Mouse (Mus musculus): Measurements from ENCODE around the gene Atoh8. TPM values are rescaled to one million over a fixed set of nuclear protein-coding genes. Genes with fewer than 3 reads are reported as not detected.
A peak's percentile ranks its signal among the peaks of the same experiment; 100 is the strongest.

Atoh8 gene
- polyA plus RNA-seq (2012; rRNA removed) (0.40 and 0.48 TPM in 2 replicates), polyA plus RNA-seq (2014; fragmentation: Nextera tagmentation; extraction: Ambion mirVana) (0.29 and 0.53 TPM in 2 replicates)

- no peak within 1 kb of the TSS for H3K9ac ChIP-seq (replicated peaks)
- H3K27me3 ChIP-seq (ENCODE audit: control insufficient read depth, insufficient read depth, low read length): peaks cover 62% of the 10 kb centered on the region
- no peaks in the 10 kb centered on the region for H3K4me1 ChIP-seq (replicated peaks; ENCODE audit: control insufficient read depth in 2 of 2, insufficient read depth in 2 of 2, low read length in 1 of 2)
- under 1% methylated on average over 68 of the region's 68 CpGs for WGBS (ENCODE audit: insufficient replicate concordance)
- ATAC-seq (ENCODE audit: insufficient read depth): no peak
- DNase-seq (ENCODE audit: low read depth in 3 of 3, low spot score in 3 of 3): no peak
- H3K36me3 ChIP-seq (replicated peaks; ENCODE audit: control insufficient read depth, insufficient read depth, low read depth): no peaks in the 10 kb centered on the region
- H3K4me3 ChIP-seq (ENCODE audit: insufficient read depth in 1 of 2, low read depth in 2 of 2, low read length in 2 of 2): peak within 1 kb of the TSS; percentile 13 to 41
- no peak within 1 kb of the TSS for H3K27ac ChIP-seq
- TF ChIP-seq CTCF (IDR thresholded peaks at IDR 0.05; ENCODE audit: low read depth): no peak
- no peak for TF ChIP-seq EP300 (IDR thresholded peaks at IDR 0.05; ENCODE audit: low read depth)
- H3K4me2 ChIP-seq (ENCODE audit: low read depth): peak within 1 kb of the TSS; percentile 58
- no peaks in the 10 kb centered on the region for H3K9me3 ChIP-seq (ENCODE audit: control insufficient read depth, low read length)
These were observed at the start of gene Atoh8 for GRCm38 (mm10) chr6:72235098-72235806. Atoh8 (minus strand) TSS chr6:72235577.

- Histone ChIP-seq H3K27ac (no peak overlapping the region), H3K27me3 (ENCODE audit: control insufficient read depth, insufficient read depth, low read length) (no peaks in the 10 kb centered on the region), H3K36me3 (replicated peaks; ENCODE audit: control insufficient read depth, insufficient read depth, low read depth) (no peaks in the 10 kb centered on the region), H3K9ac (replicated peaks) (no peak overlapping the region), H3K4me1 (replicated peaks; ENCODE audit: control insufficient read depth in 2 of 2, insufficient read depth in 2 of 2, low read length in 1 of 2) (peaks cover 24 to 30% of the 10 kb centered on the region in 2 experiments), H3K4me2 (ENCODE audit: low read depth) (no peak overlapping the region), H3K9me3 (ENCODE audit: control insufficient read depth, low read length) (no peaks in the 10 kb centered on the region), H3K4me3 (ENCODE audit: insufficient read depth in 1 of 2, low read depth in 2 of 2, low read length in 2 of 2) (no peak overlapping the region)
- no peak for ATAC-seq (ENCODE audit: insufficient read depth)
- TF ChIP-seq CTCF (IDR thresholded peaks at IDR 0.05; ENCODE audit: low read depth) (peak; percentile 86), EP300 (IDR thresholded peaks at IDR 0.05; ENCODE audit: low read depth) (no peak)
- no peak for DNase-seq (ENCODE audit: low read depth in 3 of 3, low spot score in 3 of 3)
- WGBS (ENCODE audit: insufficient replicate concordance): 24% methylated on average over 4 of the region's 4 CpGs
These were observed 48.5 kb upstream of the Atoh8 start for GRCm38 (mm10) chr6:72283914-72284313.

- H3K4me2 ChIP-seq (ENCODE audit: low read depth): peak overlapping the region; percentile 66
- DNase-seq (ENCODE audit: low read depth in 3 of 3, low spot score in 3 of 3) (peak; percentile 62 to 72 (median 64)), ATAC-seq (ENCODE audit: insufficient read depth) (peak; percentile 61)
- H3K9ac ChIP-seq (replicated peaks): peak overlapping the region; percentile 65
- H3K27ac ChIP-seq: peak overlapping the region; percentile 98
- no peaks in the 10 kb centered on the region for H3K36me3 ChIP-seq (replicated peaks; ENCODE audit: control insufficient read depth, insufficient read depth, low read depth)
- no peaks in the 10 kb centered on the region for H3K9me3 ChIP-seq (ENCODE audit: control insufficient read depth, low read length)
- H3K27me3 ChIP-seq (ENCODE audit: control insufficient read depth, insufficient read depth, low read length): no peaks in the 10 kb centered on the region
- H3K4me1 ChIP-seq (replicated peaks; ENCODE audit: control insufficient read depth in 2 of 2, insufficient read depth in 2 of 2, low read length in 1 of 2): peaks cover 39 to 48% of the 10 kb centered on the region in 2 experiments
- TF ChIP-seq CTCF (IDR thresholded peaks at IDR 0.05; ENCODE audit: low read depth) (no peak), EP300 (IDR thresholded peaks at IDR 0.05; ENCODE audit: low read depth) (peak; percentile 69)
- WGBS (ENCODE audit: insufficient replicate concordance): 24% methylated on average over 7 of the region's 7 CpGs
- no peak overlapping the region; a peak in 1 of 4 replicates for H3K4me3 ChIP-seq (ENCODE audit: insufficient read depth in 1 of 2, low read depth in 2 of 2, low read length in 2 of 2)
These were observed 45.1 kb upstream of the Atoh8 start for GRCm38 (mm10) chr6:72280410-72280998.

DNA sequence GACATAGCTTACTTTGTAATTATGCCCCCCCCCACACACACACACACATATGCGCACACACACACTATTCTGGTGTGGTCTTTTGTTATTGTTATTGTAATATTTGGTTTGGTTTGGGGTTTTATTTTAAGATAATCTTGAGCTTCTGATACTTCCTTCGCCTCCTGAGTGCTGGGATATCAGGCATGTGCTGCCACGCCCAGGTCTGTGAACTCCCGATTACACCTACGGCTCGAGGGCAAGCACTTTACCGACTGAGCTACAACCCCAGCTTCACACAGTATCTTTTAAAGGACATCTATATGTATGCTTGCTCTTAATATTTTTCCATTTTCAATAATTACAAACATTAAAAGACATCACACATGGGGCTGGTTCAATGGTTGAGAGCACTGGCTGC is 44.1 kb upstream of the Atoh8 start:
- TF ChIP-seq CTCF (IDR thresholded peaks at IDR 0.05; ENCODE audit: low read depth): no peak
- peak; percentile 98 for TF ChIP-seq EP300 (IDR thresholded peaks at IDR 0.05; ENCODE audit: low read depth)
- WGBS (ENCODE audit: insufficient replicate concordance): 13% methylated on average over 7 of the region's 7 CpGs
- Histone ChIP-seq H3K27me3 (ENCODE audit: control insufficient read depth, insufficient read depth, low read length) (no peaks in the 10 kb centered on the region), H3K27ac (peak overlapping the region; percentile 98), H3K9me3 (ENCODE audit: control insufficient read depth, low read length) (no peaks in the 10 kb centered on the region), H3K4me3 (ENCODE audit: insufficient read depth in 1 of 2, low read depth in 2 of 2, low read length in 2 of 2) (peak overlapping the region in 1 of 2 experiments; percentile 16; a peak in 1 of 4 replicates), H3K9ac (replicated peaks) (peak overlapping the region; percentile 65), H3K36me3 (replicated peaks; ENCODE audit: control insufficient read depth, insufficient read depth, low read depth) (no peaks in the 10 kb centered on the region), H3K4me2 (ENCODE audit: low read depth) (peak overlapping the region; percentile 66), H3K4me1 (replicated peaks; ENCODE audit: control insufficient read depth in 2 of 2, insufficient read depth in 2 of 2, low read length in 1 of 2) (peaks cover 39 to 48% of the 10 kb centered on the region in 2 experiments)
- peak; percentile 88 to 93 (median 91) for DNase-seq (ENCODE audit: low read depth in 3 of 3, low spot score in 3 of 3)
- ATAC-seq (ENCODE audit: insufficient read depth): peak; percentile 89

- no peak overlapping the region for H3K4me3 ChIP-seq (ENCODE audit: insufficient read depth in 1 of 2, low read depth in 2 of 2, low read length in 2 of 2)
- TF ChIP-seq CTCF (IDR thresholded peaks at IDR 0.05; ENCODE audit: low read depth) (no peak), EP300 (IDR thresholded peaks at IDR 0.05; ENCODE audit: low read depth) (no peak)
- ATAC-seq (ENCODE audit: insufficient read depth) (no peak), DNase-seq (ENCODE audit: low read depth in 3 of 3, low spot score in 3 of 3) (no peak)
- peak overlapping the region; percentile 57 for H3K9ac ChIP-seq (replicated peaks)
- no peaks in the 10 kb centered on the region for H3K9me3 ChIP-seq (ENCODE audit: control insufficient read depth, low read length)
- no peaks in the 10 kb centered on the region for H3K36me3 ChIP-seq (replicated peaks; ENCODE audit: control insufficient read depth, insufficient read depth, low read depth)
- no peaks in the 10 kb centered on the region for H3K27me3 ChIP-seq (ENCODE audit: control insufficient read depth, insufficient read depth, low read length)
- H3K4me2 ChIP-seq (ENCODE audit: low read depth): peak overlapping the region; percentile 66
- peak overlapping the region; percentile 98 for H3K27ac ChIP-seq
- H3K4me1 ChIP-seq (replicated peaks; ENCODE audit: control insufficient read depth in 2 of 2, insufficient read depth in 2 of 2, low read length in 1 of 2): peaks cover 46 to 49% of the 10 kb centered on the region in 2 experiments
- 18% methylated on average over 4 of the region's 4 CpGs for WGBS (ENCODE audit: insufficient replicate concordance)
These were observed 43.5 kb upstream of the Atoh8 start for GRCm38 (mm10) chr6:72278835-72279234.

Measured in liver, embryonic 14.5 days (tissue).